Mouse (Mus musculus) adrenal gland, adult 2 months (tissue): Measurements from ENCODE around the gene Lrg1. TPM values are rescaled to one million over a fixed set of nuclear protein-coding genes. Genes with fewer than 3 reads are reported as not detected.

ENCODE experiments used
- DNase-seq: peaks from one replicate; pipeline ENCODE4 v3.0.0; 2021
- polyA plus RNA-seq: library from polyadenylated mRNA; depleted of rRNA; stranded (reverse); fragments of >200 nt; gene quantifications from 2 replicates; pipeline ENCODE4 v1.2.3, GENCODE M21; 2012; rRNA removed
- total RNA-seq, 2 experiments: library from RNA; stranded (reverse); gene quantifications; 2 replicates each; pipeline ENCODE4 v1.2.3; 2021

Lrg1 gene
- total and polyA plus RNA-seq, 3 experiments, result 23.9 to 134 (median 45.5) TPM

- DNase-seq, result peak; percentile 98
Observed at GRCm38 (mm10) chr17:56074827-56075208, 47.0 kb downstream of the Lrg1 start, which contains the start of gene Ubxn6. TSS of gene Ubxn6 (minus strand) at chr17:56075028.

- peak; percentile 92 for DNase-seq
Observed at GRCm38 (mm10) chr17:56074097-56074826, 47.5 kb downstream of the Lrg1 start.

- no peak for DNase-seq
Observed at GRCm38 (mm10) chr17:56072243-56072642, 49.6 kb downstream of the Lrg1 start.

GRCm38 (mm10) chr17:56071126-56071525, 50.7 kb downstream of the Lrg1 start:
- no peak for DNase-seq

Other genes starting within 250 kb of the Lrg1 start
- gene Zfp119a, start 243.1 kb downstream of the Lrg1 start, total RNA-seq, result 1 to 10 TPM; 5.3 to 6.4 TPM
- not detected in 2 replicates for gene Zfp119a, start 243.1 kb downstream of the Lrg1 start, polyA plus RNA-seq
- gene Zfp959, start 229.9 kb downstream of the Lrg1 start, total RNA-seq, result 1 to 10 TPM; 5.2 to 5.6 TPM
- gene Zfp959, start 229.9 kb downstream of the Lrg1 start, polyA plus RNA-seq, result 0.20 and 0.28 TPM in 2 replicates
- 1 to 10 TPM; 3.0 to 3.6 TPM for gene Zfp119b, start 172.5 kb downstream of the Lrg1 start, total RNA-seq
- gene Zfp119b, start 172.5 kb downstream of the Lrg1 start, polyA plus RNA-seq, result 0.07 TPM in 1 of 2 replicates, not detected in the other
- gene Ebi3, start 169.4 kb downstream of the Lrg1 start, total RNA-seq, result 1 to 10 TPM in 1 of 2 experiments, under 1 TPM in 1; 0.66 to 1.2 TPM
- gene Ebi3, start 169.4 kb downstream of the Lrg1 start, polyA plus RNA-seq, result 4.7 and 5.8 TPM in 2 replicates
- 10 to 100 TPM; 16.7 to 19.1 TPM for gene Yju2, start 162.9 kb downstream of the Lrg1 start, total RNA-seq
- gene Yju2, start 162.9 kb downstream of the Lrg1 start, polyA plus RNA-seq, result 4.4 and 5.3 TPM in 2 replicates
- gene Shd, start 151.5 kb downstream of the Lrg1 start, total RNA-seq, result 1 to 10 TPM in 1 of 2 experiments, under 1 TPM in 1; 0.52 to 1.2 TPM
- gene Shd, start 151.5 kb downstream of the Lrg1 start, polyA plus RNA-seq, result 3.2 and 7.8 TPM in 2 replicates
- gene Fsd1, start 135.5 kb downstream of the Lrg1 start, total RNA-seq, result 1 to 10 TPM; 1.0 to 2.7 TPM
- 2.3 and 2.7 TPM in 2 replicates for gene Fsd1, start 135.5 kb downstream of the Lrg1 start, polyA plus RNA-seq
- 1 to 10 TPM; 5.6 TPM for gene Stap2, start 116.4 kb downstream of the Lrg1 start, total RNA-seq
- 5.2 and 8.4 TPM in 2 replicates for gene Stap2, start 116.4 kb downstream of the Lrg1 start, polyA plus RNA-seq
- gene Mpnd, start 116.3 kb downstream of the Lrg1 start, total RNA-seq, result 10 to 100 TPM; 87.3 to 90.5 TPM
- gene Mpnd, start 116.3 kb downstream of the Lrg1 start, polyA plus RNA-seq, result 179 and 197 TPM in 2 replicates
- 10 to 100 TPM; 41.3 to 44.0 TPM for gene Sh3gl1, start 85.4 kb downstream of the Lrg1 start, total RNA-seq
- gene Sh3gl1, start 85.4 kb downstream of the Lrg1 start, polyA plus RNA-seq, result 66.4 and 70.6 TPM in 2 replicates
- 1 to 10 TPM; 1.6 to 2.5 TPM for gene Chaf1a, start 81.6 kb downstream of the Lrg1 start, total RNA-seq
- gene Chaf1a, start 81.6 kb downstream of the Lrg1 start, polyA plus RNA-seq, result 1.5 and 2.0 TPM in 2 replicates
- gene Ubxn6, start 47.0 kb downstream of the Lrg1 start, total RNA-seq, result 10 to 100 TPM; 83.2 to 83.8 TPM
- 67.8 and 91.2 TPM in 2 replicates for gene Ubxn6, start 47.0 kb downstream of the Lrg1 start, polyA plus RNA-seq
- 10 to 100 TPM; 52.7 to 63.7 TPM for gene Hdgfl2, start 42.4 kb downstream of the Lrg1 start, total RNA-seq
- gene Hdgfl2, start 42.4 kb downstream of the Lrg1 start, polyA plus RNA-seq, result 93.5 and 97.9 TPM in 2 replicates
- gene Plin4, start 12.2 kb downstream of the Lrg1 start, total RNA-seq, result 100 to 1,000 TPM in 1 of 2 experiments, 10 to 100 TPM in 1; 92.6 to 121 TPM
- gene Plin4, start 12.2 kb downstream of the Lrg1 start, polyA plus RNA-seq, result 100 and 184 TPM in 2 replicates
- gene Plin5, start 4.4 kb downstream of the Lrg1 start, total RNA-seq, result 10 to 100 TPM; 59.5 to 71.9 TPM
- 42.9 and 91.7 TPM in 2 replicates for gene Plin5, start 4.4 kb downstream of the Lrg1 start, polyA plus RNA-seq
- gene Sema6b, start 18.3 kb upstream of the Lrg1 start, total RNA-seq, result 10 to 100 TPM in 1 of 2 experiments, 1 to 10 TPM in 1; 6.3 to 10.2 TPM
- gene Sema6b, start 18.3 kb upstream of the Lrg1 start, polyA plus RNA-seq, result 32.9 and 36.5 TPM in 2 replicates
- gene Tnfaip8l1, start 40.5 kb upstream of the Lrg1 start, total RNA-seq, result 1 to 10 TPM; 2.0 to 2.4 TPM
- gene Tnfaip8l1, start 40.5 kb upstream of the Lrg1 start, polyA plus RNA-seq, result 4.2 and 6.7 TPM in 2 replicates
- 10 to 100 TPM; 51.8 to 55.3 TPM for gene Mydgf, start 61.9 kb upstream of the Lrg1 start, total RNA-seq
- gene Mydgf, start 61.9 kb upstream of the Lrg1 start, polyA plus RNA-seq, result 70.5 and 71.0 TPM in 2 replicates
- gene Dpp9, start 96.9 kb upstream of the Lrg1 start, total RNA-seq, result 10 to 100 TPM; 37.5 to 39.7 TPM
- 53.2 and 65.3 TPM in 2 replicates for gene Dpp9, start 96.9 kb upstream of the Lrg1 start, polyA plus RNA-seq
- 10 to 100 TPM; 27.0 to 32.4 TPM for gene Fem1a, start 134.8 kb upstream of the Lrg1 start, total RNA-seq
- 44.6 and 46.9 TPM in 2 replicates for gene Fem1a, start 134.8 kb upstream of the Lrg1 start, polyA plus RNA-seq
- gene Ticam1, start 154.8 kb upstream of the Lrg1 start, total RNA-seq, result 10 to 100 TPM; 22.7 to 29.4 TPM
- gene Ticam1, start 154.8 kb upstream of the Lrg1 start, polyA plus RNA-seq, result 39.7 and 50.2 TPM in 2 replicates
- gene Plin3, start 170.9 kb upstream of the Lrg1 start, total RNA-seq, result 100 to 1,000 TPM in 1 of 2 experiments, 10 to 100 TPM in 1; 65.9 to 101 TPM
- gene Plin3, start 170.9 kb upstream of the Lrg1 start, polyA plus RNA-seq, result 43.9 and 51.8 TPM in 2 replicates
- not detected for gene Arrdc5, start 178.3 kb upstream of the Lrg1 start, total RNA-seq
- gene Arrdc5, start 178.3 kb upstream of the Lrg1 start, polyA plus RNA-seq, result not detected in 2 replicates
- 1 to 10 TPM; 3.1 to 3.5 TPM for gene Uhrf1, start 181.3 kb upstream of the Lrg1 start, total RNA-seq
- gene Uhrf1, start 181.3 kb upstream of the Lrg1 start, polyA plus RNA-seq, result 2.7 and 3.0 TPM in 2 replicates
- gene Kdm4b, start 204.1 kb upstream of the Lrg1 start, total RNA-seq, result 10 to 100 TPM; 37.6 to 37.8 TPM
- 53.7 and 56.4 TPM in 2 replicates for gene Kdm4b, start 204.1 kb upstream of the Lrg1 start, polyA plus RNA-seq